Mouse (Mus musculus) layer of hippocampus, adult 18-20 months (tissue): ENCODE data around the gene Notch2. TPM values are rescaled to one million over a fixed set of nuclear protein-coding genes. Genes with fewer than 3 reads are reported as not detected.

ENCODE experiments used
- DNase-seq, 2 experiments: peaks; one replicate each; pipeline ENCODE4 v3.0.0; 2022; ENCODE audit warnings: low spot score in 2 of 2
- long read RNA-seq: library from polyadenylated mRNA; stranded (forward); transcript quantifications from one replicate; pipeline ENCODE4 v2.0.0, GENCODE M21; 2021
- total RNA-seq, 2 experiments: library from RNA; stranded (reverse); gene quantifications; 2 replicates each; pipeline ENCODE4 v1.2.3; 2021

Gene Notch2
- 10 to 100 TPM; 21.4 to 22.8 TPM for total RNA-seq
- long read RNA-seq = 0 reads

GRCm38 (mm10) chr3:98013401-98014281 lies at the start of gene Notch2:
Gene Notch2 (plus strand): TSS chr3:98013527.
- peak; percentile 87 to 93 for DNase-seq

GRCm38 (mm10) chr3:97964878-97965353 lies 48.4 kb upstream of the Notch2 start:
- DNase-seq = no peak

GRCm38 (mm10) chr3:97967627-97968026 lies 45.7 kb upstream of the Notch2 start:
- no peak for DNase-seq

- no peak for DNase-seq
Measured at GRCm38 (mm10) chr3:97968191-97968590, 45.1 kb upstream of the Notch2 start.

- DNase-seq = no peak
Measured at GRCm38 (mm10) chr3:97969019-97969418, 44.3 kb upstream of the Notch2 start.

- no peak for DNase-seq
Measured at GRCm38 (mm10) chr3:97971117-97971516, 42.2 kb upstream of the Notch2 start.

- no peak for DNase-seq
Measured at GRCm38 (mm10) chr3:97972200-97972599, 41.1 kb upstream of the Notch2 start.

GRCm38 (mm10) chr3:97972707-97973106 lies 40.6 kb upstream of the Notch2 start:
- no peak for DNase-seq

GRCm38 (mm10) chr3:97973306-97973705 lies 40.0 kb upstream of the Notch2 start:
- DNase-seq = no peak

GRCm38 (mm10) chr3:97974197-97974770 lies 39.0 kb upstream of the Notch2 start:
- no peak for DNase-seq

GRCm38 (mm10) chr3:97976706-97977105 lies 36.6 kb upstream of the Notch2 start:
- DNase-seq = no peak

- DNase-seq = no peak
Measured at GRCm38 (mm10) chr3:97978710-97979109, 34.6 kb upstream of the Notch2 start.

- DNase-seq = no peak
Measured at GRCm38 (mm10) chr3:97980683-97981327, 32.5 kb upstream of the Notch2 start.

- no peak for DNase-seq
Measured at GRCm38 (mm10) chr3:97981376-97981906, 31.9 kb upstream of the Notch2 start.

GRCm38 (mm10) chr3:97984870-97985506 lies 28.3 kb upstream of the Notch2 start:
- no peak for DNase-seq

GRCm38 (mm10) chr3:97985691-97986090 lies 27.6 kb upstream of the Notch2 start:
- DNase-seq = no peak

- no peak for DNase-seq
Measured at GRCm38 (mm10) chr3:97987153-97987552, 26.2 kb upstream of the Notch2 start.

GRCm38 (mm10) chr3:97988756-97989155 lies 24.6 kb upstream of the Notch2 start:
- DNase-seq = no peak

- no peak for DNase-seq
Measured at GRCm38 (mm10) chr3:97990576-97990975, 22.8 kb upstream of the Notch2 start.

GRCm38 (mm10) chr3:97992289-97992688 lies 21.0 kb upstream of the Notch2 start:
- no peak for DNase-seq

- no peak for DNase-seq
Measured at GRCm38 (mm10) chr3:97993196-97993595, 20.1 kb upstream of the Notch2 start.
